ENCODE assay signal across 8 mouse cellular contexts in the genomic region with DNA sequence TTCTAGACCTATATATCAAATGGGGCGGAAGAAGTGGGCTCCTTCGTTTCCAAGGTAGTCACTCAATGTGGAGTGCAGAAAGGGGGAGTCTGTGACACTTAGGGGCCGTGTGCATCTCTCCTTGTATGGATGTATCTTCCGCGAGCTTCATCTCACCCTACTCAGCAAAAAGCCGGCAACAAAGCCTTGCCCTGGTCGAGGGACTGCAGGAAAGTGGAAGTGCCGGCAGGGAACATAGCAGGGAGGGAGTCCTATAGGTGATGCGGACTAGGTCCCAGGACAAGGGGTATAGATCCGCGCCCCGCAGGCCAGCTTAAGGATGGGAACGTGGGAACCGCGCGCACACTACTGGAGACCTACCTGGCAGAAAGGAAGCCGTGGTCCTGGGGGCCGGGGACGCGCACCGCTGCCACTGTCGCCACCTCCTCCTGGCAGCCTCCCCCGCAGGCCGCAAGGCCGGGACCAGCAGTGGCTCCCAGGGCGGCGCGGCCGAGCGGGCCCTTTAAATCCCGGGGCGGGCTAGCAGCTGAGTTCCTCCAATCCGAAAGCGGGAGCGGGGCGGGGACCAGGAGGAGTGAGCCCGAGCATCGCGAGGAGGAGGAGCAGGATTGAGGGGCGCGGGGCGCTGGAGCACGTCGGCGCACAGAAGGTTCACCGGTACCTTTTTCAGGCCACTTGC. TPM values are rescaled to one million over a fixed set of nuclear protein-coding genes. Genes with fewer than 3 reads are reported as not detected.
DNase-seq lines count a peak whose midpoint lies in the region; ATAC-seq and TF ChIP-seq lines count a peak whose summit lies in the region.

Gene Porcn, minus strand, starts transcription at position 511 of the 679 bp plus-strand sequence.

- H3K9me3 ChIP-seq in kidney, embryonic 14.5 days (ENCODE audit: control insufficient read depth, low read length): no peaks in the 10 kb centered on the region
- no peaks in the 10 kb centered on the region for H3K9me3 ChIP-seq in midbrain, postnatal 0 days (ENCODE audit: low read length)

- no peaks in the 10 kb centered on the region for H3K27me3 ChIP-seq in kidney, embryonic 14.5 days (ENCODE audit: control insufficient read depth, insufficient read depth, low read length)
- H3K27me3 ChIP-seq in midbrain, postnatal 0 days (ENCODE audit: insufficient read depth, low read length): no peaks in the 10 kb centered on the region

- H3K4me2 ChIP-seq in kidney, embryonic 14.5 days (replicated peaks; ENCODE audit: low read depth, low read length): peak within 1 kb of the TSS; percentile 49
- H3K4me2 ChIP-seq in midbrain, postnatal 0 days (ENCODE audit: low read depth, low read length, poor library complexity, severe bottlenecking): peak within 1 kb of the TSS; percentile 55

- no peak within 1 kb of the TSS for H3K27ac ChIP-seq in kidney, embryonic 14.5 days (ENCODE audit: low read depth, low read length)
- peak within 1 kb of the TSS; percentile 68 for H3K27ac ChIP-seq in midbrain, postnatal 0 days (ENCODE audit: low read depth, low read length)

- 21% methylated on average over 42 of the region's 46 CpGs for WGBS in kidney, embryonic 14.5 days
- WGBS in midbrain, postnatal 0 days: 17% methylated on average over 45 of the region's 46 CpGs

- no peak for TF ChIP-seq CTCF in midbrain, postnatal 0 days (IDR thresholded peaks at IDR 0.05)

- peak within 1 kb of the TSS; percentile 57 for H3K9ac ChIP-seq in kidney, embryonic 14.5 days (ENCODE audit: low read depth, low read length)
- peak within 1 kb of the TSS; percentile 71 for H3K9ac ChIP-seq in midbrain, postnatal 0 days (replicated peaks; ENCODE audit: low read length, poor library complexity, severe bottlenecking)

- peak; percentile 73 for DNase-seq in 3T3-L1 (ENCODE audit: low read depth, low spot score)
- peak; percentile 65 for DNase-seq in brain, embryonic 18.5 days (ENCODE audit: low read depth, low spot score)
- peak; percentile 79 to 83 for DNase-seq in heart, adult 9 months (ENCODE audit: low spot score in 2 of 2)
- DNase-seq in liver: peak; percentile 84
- peak; percentile 83 for DNase-seq in midbrain, postnatal 0 days (ENCODE audit: low spot score)
- DNase-seq in spleen, postnatal 4 days (ENCODE audit: low spot score in 2 of 2): peak; percentile 58 to 80

- H3K36me3 ChIP-seq in kidney, embryonic 14.5 days (ENCODE audit: control insufficient read depth, insufficient read depth, low read length): no peaks in the 10 kb centered on the region
- peaks cover 3% of the 10 kb centered on the region; the same call in 1 of the 2 replicates for H3K36me3 ChIP-seq in midbrain, postnatal 0 days (ENCODE audit: insufficient read depth, low read length)

- ATAC-seq in erythroblast, adult 5-6 weeks (replicated peaks; ENCODE audit: low FRiP score, poor library complexity, severe bottlenecking): peak; percentile 95
- peak; percentile 98 for ATAC-seq in kidney, embryonic 14.5 days (ENCODE audit: low FRiP score, low TSS enrichment)
- peak; percentile 93 for ATAC-seq in midbrain, postnatal 0 days (ENCODE audit: low FRiP score)

- H3K4me3 ChIP-seq in kidney, embryonic 14.5 days (ENCODE audit: low read length): peak within 1 kb of the TSS; percentile 45
- peak within 1 kb of the TSS; percentile 53 for H3K4me3 ChIP-seq in midbrain, postnatal 0 days (ENCODE audit: low read depth, low read length)

- no peaks in the 10 kb centered on the region for H3K4me1 ChIP-seq in kidney, embryonic 14.5 days (ENCODE audit: control insufficient read depth, insufficient read depth, low read length)
- 0 out of 2 replicates have a peak, but pooled peaks cover 4% of the 10 kb centered on the region for H3K4me1 ChIP-seq in midbrain, postnatal 0 days (ENCODE audit: insufficient read depth, low read length)

RNA-seq across cellular contexts. Expression of gene Porcn, which starts in this region (rescaled TPM):
- total RNA-seq in erythroblast, adult 5-6 weeks (2015; ENCODE audit: low replicate concordance): 0.42 TPM in 1 of 2 replicates, not detected in the other
- not detected in 2 replicates for total RNA-seq in erythroblast, adult 5-6 weeks (2017; ENCODE audit: low replicate concordance)
- polyA plus RNA-seq in kidney, embryonic 14.5 days (2014; fragmentation: Nextera tagmentation; extraction: Ambion mirVana): 7.1 and 8.1 TPM in 2 replicates
- 59.9 and 68.0 TPM in 2 replicates for total RNA-seq in midbrain, postnatal 0 days (2014; rRNA removed)
- polyA plus RNA-seq in midbrain, postnatal 0 days (2015; fragmentation: Nextera tagmentation; extraction: Ambion mirVana): 42.3 and 44.4 TPM in 2 replicates

Comparison
In these comparisons a context has a peak if more than half of its experiments do, and no peak if none do; other contexts are left out.
1. RNA of gene Porcn (total RNA-seq): 59.9 to 68.0 TPM in midbrain, postnatal 0 days; 0.42 TPM in erythroblast, adult 5-6 weeks; every median in the first group is over 10 times any median in the second.
2. Peak in ATAC-seq in erythroblast, adult 5-6 weeks; RNA of the gene not detected or under 1 TPM.
3. Peak in every context shown above with its lines, with median percentiles within 50 percentile points of each other: DNase-seq and ATAC-seq.